Mouse (Mus musculus): ENCODE results near the gene Tnf.

DNA sequence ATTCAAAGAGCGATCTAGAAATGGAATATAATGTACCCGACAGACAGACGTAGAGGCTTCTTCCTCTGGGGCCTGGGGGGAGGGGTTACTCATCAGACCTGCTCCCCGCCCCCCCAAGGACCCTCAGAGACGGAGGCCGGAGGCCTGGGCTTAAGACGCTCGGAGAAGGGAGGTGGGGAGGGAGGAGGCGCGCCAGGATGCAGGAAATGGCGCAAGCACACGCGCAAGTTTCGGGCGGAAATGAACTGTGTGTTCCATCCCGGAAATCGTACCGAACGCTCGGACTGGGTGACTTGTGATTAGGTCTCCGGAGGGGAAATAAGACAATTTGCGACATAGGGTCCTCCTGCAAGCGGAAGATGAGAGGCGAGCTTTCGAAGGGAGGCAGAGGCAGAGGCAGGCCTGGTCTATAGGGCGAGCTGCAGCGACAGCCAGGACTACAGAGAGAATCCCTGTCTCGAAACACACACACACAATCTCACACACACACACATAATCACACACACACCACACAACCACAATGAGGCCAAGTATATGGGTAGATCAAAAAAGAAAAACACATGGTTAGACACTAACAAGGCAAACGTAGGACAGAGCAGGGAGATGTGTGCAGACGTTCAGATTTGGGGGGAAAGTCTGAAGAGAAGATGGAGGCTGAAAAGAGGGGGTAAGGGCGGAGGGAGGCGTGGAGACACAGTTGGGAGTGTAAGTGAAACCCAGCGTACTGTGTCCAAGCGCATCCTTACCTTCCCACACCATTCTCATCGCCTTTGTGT is 34.0 kb upstream of the Tnf start, which contains the start of gene Nfkbil1:
- no peak for TF ChIP-seq CTCF (IDR thresholded peaks at IDR 0.05; ENCODE audit: borderline replicate concordance, extremely low read depth, insufficient read depth, insufficient read length)
- no peak for TF ChIP-seq POLR2A (IDR thresholded peaks at IDR 0.05; ENCODE audit: borderline replicate concordance, extremely low read depth, insufficient read depth, insufficient read length, poor library complexity, severe bottlenecking)

All from brain, embryonic 14.5 days (tissue).